Mouse (Mus musculus) heart, postnatal 0 days (tissue): ENCODE data around the gene Ufc1.

Source experiments
- CTCF ChIP-seq: IDR thresholded peaks from 2 replicates; pipeline ENCODE4 v1.5.1; 2016; ENCODE audit warnings: antibody characterized with exemption, control low read depth, low read depth
- EP300 ChIP-seq: IDR thresholded peaks from 2 replicates; pipeline ENCODE4 v1.6.1; 2016; ENCODE audit warnings: antibody characterized with exemption, low read depth

GRCm38 (mm10) chr1:171342262-171343207, 47.7 kb upstream of the Ufc1 start:
- no peak for TF ChIP-seq CTCF
- TF ChIP-seq EP300, result no peak
